In the genomic region with DNA sequence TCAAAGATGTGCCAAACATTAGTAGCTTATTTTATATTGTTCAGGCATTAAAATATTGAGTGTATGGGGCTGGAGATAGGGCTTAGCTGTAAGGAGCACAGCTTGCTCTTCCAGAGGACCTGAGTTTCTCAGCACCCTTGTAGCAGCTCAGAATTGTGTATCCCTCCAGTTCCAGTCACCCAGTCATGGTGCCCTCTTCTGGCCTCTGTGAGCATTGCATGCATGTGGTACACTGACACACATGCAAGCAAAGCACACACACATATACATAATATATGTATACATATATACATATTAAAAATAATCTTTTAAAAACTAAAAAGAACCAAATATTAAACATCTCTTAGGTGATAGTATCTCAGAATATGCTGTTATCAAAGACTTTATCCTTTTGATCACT, we compare ENCODE assay signal across 9 mouse cellular contexts. TPM values are rescaled to one million over a fixed set of nuclear protein-coding genes. Genes with fewer than 3 reads are reported as not detected.
DNase-seq lines count a peak whose midpoint lies in the region; ATAC-seq lines count a peak whose summit lies in the region.
"Had no signal": no experiment of that assay in that cellular context is flagged by ENCODE, and none has a peak within 500 bp of the region (broad histone marks: within the 10 kb centered on the region; RNA-seq: fewer than 3 reads in every experiment).

No protein-coding gene starts in this region.

- no peaks in the 10 kb centered on the region for H3K4me1 ChIP-seq in hindbrain, embryonic 11.5 days (replicated peaks; ENCODE audit: control insufficient read depth, insufficient read depth, low read length)
- H3K4me1 ChIP-seq in hindbrain, embryonic 16.5 days (ENCODE audit: control insufficient read depth, insufficient read depth, low read depth, low read length), result no peaks in the 10 kb centered on the region
- H3K4me1 ChIP-seq: megakaryocyte, embryonic 14.5 days had no signal

- no peaks in the 10 kb centered on the region for H3K27me3 ChIP-seq in hindbrain, embryonic 11.5 days (ENCODE audit: control insufficient read depth, insufficient read depth, low read length)
- H3K27me3 ChIP-seq in hindbrain, embryonic 16.5 days (replicated peaks; ENCODE audit: control insufficient read depth, insufficient read depth, low read length), result no peaks in the 10 kb centered on the region
- H3K27me3 ChIP-seq: megakaryocyte, embryonic 14.5 days had no signal

- H3K27ac ChIP-seq in hindbrain, embryonic 11.5 days (ENCODE audit: low read depth, low read length), result no peak overlapping the region
- no peak overlapping the region for H3K27ac ChIP-seq in hindbrain, embryonic 16.5 days (ENCODE audit: low read depth, low read length)

- no peak overlapping the region for H3K4me2 ChIP-seq in hindbrain, embryonic 11.5 days (replicated peaks; ENCODE audit: low read depth, low read length)
- H3K4me2 ChIP-seq in hindbrain, embryonic 16.5 days (ENCODE audit: low read length), result no peak overlapping the region

- ATAC-seq in hindbrain, embryonic 11.5 days (ENCODE audit: low FRiP score), result no peak
- ATAC-seq in hindbrain, embryonic 16.5 days, result no peak
- ATAC-seq in erythroblast, adult 5-6 weeks (replicated peaks; ENCODE audit: low FRiP score, poor library complexity, severe bottlenecking), result peak; percentile 91

- H3K9me3 ChIP-seq in hindbrain, embryonic 11.5 days (ENCODE audit: control insufficient read depth, low read length), result no peaks in the 10 kb centered on the region
- H3K9me3 ChIP-seq in hindbrain, embryonic 16.5 days (ENCODE audit: control insufficient read depth, low read length), result no peaks in the 10 kb centered on the region
- H3K9me3 ChIP-seq: megakaryocyte, embryonic 14.5 days had no signal

- peak; percentile 74 for DNase-seq in hindbrain, embryonic 11.5 days (ENCODE audit: low spot score)
- DNase-seq in CD4-positive helper T cell, adult 2 months (ENCODE audit: low read depth, low spot score), result peak; percentile 56
- DNase-seq in adrenal gland, postnatal 14 days, result peak; percentile 79
- peak; percentile 60 to 87 for DNase-seq in kidney, postnatal 36 days
- DNase-seq in natural killer cell, adult 2 months (ENCODE audit: low spot score in 2 of 2), result peak; percentile 44 to 56
- DNase-seq in yolk sac, embryonic 10.5 days (ENCODE audit: low spot score), result peak; percentile 26

- no peak overlapping the region for H3K4me3 ChIP-seq in hindbrain, embryonic 11.5 days (ENCODE audit: low read depth, low read length)
- H3K4me3 ChIP-seq in hindbrain, embryonic 16.5 days (ENCODE audit: low read length), result no peak overlapping the region
- H3K4me3 ChIP-seq: megakaryocyte, embryonic 14.5 days had no signal

- H3K36me3 ChIP-seq in hindbrain, embryonic 11.5 days (ENCODE audit: control insufficient read depth, insufficient read depth, low read length), result peaks cover 5% of the 10 kb centered on the region; the same call in 1 of the 2 replicates
- H3K36me3 ChIP-seq in hindbrain, embryonic 16.5 days (ENCODE audit: control insufficient read depth, insufficient read depth, low read length), result peaks cover 32% of the 10 kb centered on the region

- no peak overlapping the region for H3K9ac ChIP-seq in hindbrain, embryonic 11.5 days (ENCODE audit: low read depth, low read length)
- no peak overlapping the region for H3K9ac ChIP-seq in hindbrain, embryonic 16.5 days (ENCODE audit: low read depth, low read length)

RNA-seq across cellular contexts. Expression of a gene that starts 35.9 kb away (rescaled TPM):
- polyA plus RNA-seq in hindbrain, embryonic 11.5 days (2014; fragmentation: Nextera tagmentation; extraction: Ambion mirVana), result 74.4 and 82.5 TPM in 2 replicates
- polyA plus RNA-seq in hindbrain, embryonic 16.5 days (2015; fragmentation: Nextera tagmentation; extraction: Ambion mirVana), result 69.8 and 69.9 TPM in 2 replicates
- total RNA-seq in adrenal gland, postnatal 14 days (2021), result 105 and 108 TPM in 2 replicates
- 178 and 182 TPM in 2 replicates for total RNA-seq in erythroblast, adult 5-6 weeks (2015; ENCODE audit: low replicate concordance)
- total RNA-seq in erythroblast, adult 5-6 weeks (2017; ENCODE audit: low replicate concordance), result 191 and 203 TPM in 2 replicates

Comparison
In these comparisons a context has a peak if more than half of its experiments do, and no peak if none do; other contexts are left out.
1. DNase-seq: peak in every context shown above with its lines; median percentile 79 in adrenal gland, postnatal 14 days; 74 in hindbrain, embryonic 11.5 days; 74 in kidney, postnatal 36 days; 56 in CD4-positive helper T cell, adult 2 months; 50 in natural killer cell, adult 2 months; 26 in yolk sac, embryonic 10.5 days.